Mouse (Mus musculus): ENCODE results near the gene Tmem231. TPM values are rescaled to one million over a fixed set of nuclear protein-coding genes. Genes with fewer than 3 reads are reported as not detected.
A peak's percentile ranks its signal among the peaks of the same experiment; 100 is the strongest.

The Tmem231 gene
- polyA plus RNA-seq, 1 experiment from 2014 or later, result 6.7 TPM

- H3K9me3 ChIP-seq (ENCODE audit: control insufficient read depth, low read length), result no peaks in the 10 kb centered on the region
- peak within 1 kb of the TSS; percentile 24 for H3K4me3 ChIP-seq (ENCODE audit: low read depth, low read length)
- DNase-seq (ENCODE audit: low spot score), result no peak
- peaks cover 31% of the 10 kb centered on the region for H3K27me3 ChIP-seq (replicated peaks; ENCODE audit: control insufficient read depth, insufficient read depth, low read length)
- peak within 1 kb of the TSS; percentile 54 for H3K4me2 ChIP-seq
- no peak within 1 kb of the TSS for H3K27ac ChIP-seq (ENCODE audit: low read depth, low read length)
- no peak for ATAC-seq (replicated peaks; ENCODE audit: low FRiP score)
- H3K9ac ChIP-seq (ENCODE audit: low read depth, low read length), result no peak within 1 kb of the TSS
- no peaks in the 10 kb centered on the region for H3K36me3 ChIP-seq (ENCODE audit: control insufficient read depth, insufficient read depth, low read length)
- 13% methylated on average over 44 of the region's 47 CpGs for WGBS
- no peaks in the 10 kb centered on the region for H3K4me1 ChIP-seq (replicated peaks; ENCODE audit: control insufficient read depth, insufficient read depth, low read length)
These were observed 23.8 kb downstream of the Tmem231 start, which contains the start of gene Chst5 for GRCm38 (mm10) chr8:111909621-111910450. Chst5 (minus strand) TSS chr8:111910447.

GRCm38 (mm10) chr8:111905500-111906121 is 28.1 kb downstream of the Tmem231 start:
- WGBS, result 57% methylated on average over 7 of the region's 8 CpGs
- Histone ChIP-seq H3K9ac (ENCODE audit: low read depth, low read length) (no peak overlapping the region), H3K27me3 (replicated peaks; ENCODE audit: control insufficient read depth, insufficient read depth, low read length) (peaks cover 17% of the 10 kb centered on the region), H3K36me3 (ENCODE audit: control insufficient read depth, insufficient read depth, low read length) (no peaks in the 10 kb centered on the region), H3K27ac (ENCODE audit: low read depth, low read length) (no peak overlapping the region), H3K4me2 (no peak overlapping the region), H3K4me3 (ENCODE audit: low read depth, low read length) (no peak overlapping the region), H3K9me3 (ENCODE audit: control insufficient read depth, low read length) (no peaks in the 10 kb centered on the region), H3K4me1 (replicated peaks; ENCODE audit: control insufficient read depth, insufficient read depth, low read length) (no peaks in the 10 kb centered on the region)
- no peak for DNase-seq (ENCODE audit: low spot score)
- no peak for ATAC-seq (replicated peaks; ENCODE audit: low FRiP score)

GRCm38 (mm10) chr8:111902080-111902479 is 31.6 kb downstream of the Tmem231 start:
- Histone ChIP-seq H3K36me3 (ENCODE audit: control insufficient read depth, insufficient read depth, low read length) (no peaks in the 10 kb centered on the region), H3K4me3 (ENCODE audit: low read depth, low read length) (no peak overlapping the region), H3K4me2 (no peak overlapping the region), H3K27me3 (replicated peaks; ENCODE audit: control insufficient read depth, insufficient read depth, low read length) (no peaks in the 10 kb centered on the region), H3K4me1 (replicated peaks; ENCODE audit: control insufficient read depth, insufficient read depth, low read length) (no peaks in the 10 kb centered on the region), H3K9me3 (ENCODE audit: control insufficient read depth, low read length) (no peaks in the 10 kb centered on the region), H3K9ac (ENCODE audit: low read depth, low read length) (no peak overlapping the region), H3K27ac (ENCODE audit: low read depth, low read length) (no peak overlapping the region)
- WGBS, result 42% methylated on average over 5 of the region's 5 CpGs
- DNase-seq (ENCODE audit: low spot score) (no peak), ATAC-seq (replicated peaks; ENCODE audit: low FRiP score) (no peak)

GRCm38 (mm10) chr8:111898586-111898985 is 35.1 kb downstream of the Tmem231 start:
- Histone ChIP-seq H3K27ac (ENCODE audit: low read depth, low read length) (no peak overlapping the region), H3K9me3 (ENCODE audit: control insufficient read depth, low read length) (no peaks in the 10 kb centered on the region; the same call in 1 of the 2 replicates), H3K27me3 (replicated peaks; ENCODE audit: control insufficient read depth, insufficient read depth, low read length) (no peaks in the 10 kb centered on the region; the same call in 1 of the 2 replicates), H3K4me1 (replicated peaks; ENCODE audit: control insufficient read depth, insufficient read depth, low read length) (no peaks in the 10 kb centered on the region), H3K4me2 (no peak overlapping the region), H3K4me3 (ENCODE audit: low read depth, low read length) (no peak overlapping the region), H3K9ac (ENCODE audit: low read depth, low read length) (no peak overlapping the region), H3K36me3 (ENCODE audit: control insufficient read depth, insufficient read depth, low read length) (no peaks in the 10 kb centered on the region)
- DNase-seq (ENCODE audit: low spot score), result no peak
- WGBS, result 43% methylated on average over 10 of the region's 10 CpGs
- ATAC-seq (replicated peaks; ENCODE audit: low FRiP score), result peak; percentile 23; the same call in 1 of the 2 replicates

- H3K9ac ChIP-seq (ENCODE audit: low read depth, low read length), result no peak overlapping the region
- no peak for ATAC-seq (replicated peaks; ENCODE audit: low FRiP score)
- no peak overlapping the region for H3K27ac ChIP-seq (ENCODE audit: low read depth, low read length)
- no peaks in the 10 kb centered on the region; the same call in 1 of the 2 replicates for H3K9me3 ChIP-seq (ENCODE audit: control insufficient read depth, low read length)
- peaks cover 21% of the 10 kb centered on the region for H3K27me3 ChIP-seq (replicated peaks; ENCODE audit: control insufficient read depth, insufficient read depth, low read length)
- no peak overlapping the region for H3K4me3 ChIP-seq (ENCODE audit: low read depth, low read length)
- no peaks in the 10 kb centered on the region for H3K36me3 ChIP-seq (ENCODE audit: control insufficient read depth, insufficient read depth, low read length)
- 86% methylated on average over 7 of the region's 7 CpGs for WGBS
- H3K4me1 ChIP-seq (replicated peaks; ENCODE audit: control insufficient read depth, insufficient read depth, low read length), result no peaks in the 10 kb centered on the region
- H3K4me2 ChIP-seq, result no peak overlapping the region
- no peak for DNase-seq (ENCODE audit: low spot score)
These were observed 38.7 kb downstream of the Tmem231 start for GRCm38 (mm10) chr8:111894955-111895354.

- peaks cover 38% of the 10 kb centered on the region for H3K27me3 ChIP-seq (replicated peaks; ENCODE audit: control insufficient read depth, insufficient read depth, low read length)
These were observed 41.1 kb downstream of the Tmem231 start for GRCm38 (mm10) chr8:111892615-111893014.

GRCm38 (mm10) chr8:111891983-111892382 is 41.7 kb downstream of the Tmem231 start:
- H3K4me3 ChIP-seq (ENCODE audit: low read depth, low read length), result no peak overlapping the region
- no peak overlapping the region for H3K9ac ChIP-seq (ENCODE audit: low read depth, low read length)
- DNase-seq (ENCODE audit: low spot score), result no peak
- H3K27me3 ChIP-seq (replicated peaks; ENCODE audit: control insufficient read depth, insufficient read depth, low read length), result peaks cover 38% of the 10 kb centered on the region
- no peak for ATAC-seq (replicated peaks; ENCODE audit: low FRiP score)
- WGBS, result 19% methylated on average over 8 of the region's 8 CpGs
- H3K9me3 ChIP-seq (ENCODE audit: control insufficient read depth, low read length), result no peaks in the 10 kb centered on the region; the same call in 1 of the 2 replicates
- H3K4me2 ChIP-seq, result no peak overlapping the region
- no peaks in the 10 kb centered on the region for H3K36me3 ChIP-seq (ENCODE audit: control insufficient read depth, insufficient read depth, low read length)
- H3K4me1 ChIP-seq (replicated peaks; ENCODE audit: control insufficient read depth, insufficient read depth, low read length), result no peaks in the 10 kb centered on the region
- H3K27ac ChIP-seq (ENCODE audit: low read depth, low read length), result no peak overlapping the region

More at GRCm38 (mm10) chr8:111892615-111893014, 41.1 kb downstream of the Tmem231 start:
- H3K4me3 ChIP-seq (ENCODE audit: low read depth, low read length), result no peak overlapping the region
- no peak overlapping the region for H3K27ac ChIP-seq (ENCODE audit: low read depth, low read length)
- no peaks in the 10 kb centered on the region for H3K4me1 ChIP-seq (replicated peaks; ENCODE audit: control insufficient read depth, insufficient read depth, low read length)
- 39% methylated on average over 5 of the region's 5 CpGs for WGBS
- DNase-seq (ENCODE audit: low spot score) (no peak), ATAC-seq (replicated peaks; ENCODE audit: low FRiP score) (no peak)
- no peaks in the 10 kb centered on the region for H3K36me3 ChIP-seq (ENCODE audit: control insufficient read depth, insufficient read depth, low read length)
- H3K9ac ChIP-seq (ENCODE audit: low read depth, low read length), result no peak overlapping the region
- H3K9me3 ChIP-seq (ENCODE audit: control insufficient read depth, low read length), result no peaks in the 10 kb centered on the region; the same call in 1 of the 2 replicates
- no peak overlapping the region for H3K4me2 ChIP-seq

GRCm38 (mm10) chr8:111890911-111891303 is 42.8 kb downstream of the Tmem231 start:
- H3K4me3 ChIP-seq (ENCODE audit: low read depth, low read length), result no peak overlapping the region
- H3K4me2 ChIP-seq, result no peak overlapping the region
- WGBS, result 57% methylated on average over 6 of the region's 6 CpGs
- ATAC-seq (replicated peaks; ENCODE audit: low FRiP score), result no peak
- no peak for DNase-seq (ENCODE audit: low spot score)
- H3K9me3 ChIP-seq (ENCODE audit: control insufficient read depth, low read length), result no peaks in the 10 kb centered on the region; the same call in 1 of the 2 replicates
- H3K4me1 ChIP-seq (replicated peaks; ENCODE audit: control insufficient read depth, insufficient read depth, low read length), result no peaks in the 10 kb centered on the region
- H3K27ac ChIP-seq (ENCODE audit: low read depth, low read length), result no peak overlapping the region
- H3K27me3 ChIP-seq (replicated peaks; ENCODE audit: control insufficient read depth, insufficient read depth, low read length), result peaks cover 38% of the 10 kb centered on the region
- no peaks in the 10 kb centered on the region for H3K36me3 ChIP-seq (ENCODE audit: control insufficient read depth, insufficient read depth, low read length)
- no peak overlapping the region for H3K9ac ChIP-seq (ENCODE audit: low read depth, low read length)

Measured in liver, embryonic 11.5 days (tissue).